Mouse (Mus musculus) CH12.LX (cell line): ENCODE measurements at regions not wholly inside any gene's neighbourhood (a gene's known extent, or its start where the extent isn't known, plus 50 kb on each side); places are given as distances from the start of the nearest gene placed in this dataset.

Experiments
- DNase-seq: peaks from one replicate; pipeline ENCODE4 v3.0.0-alpha.2; 2013; ENCODE audit errors: extremely low read depth
- H3K27ac ChIP-seq: 2 replicates; pipeline ENCODE4 v1.5.1; 2012; ENCODE audit warnings: low read depth, mild to moderate bottlenecking, control low read depth, moderate library complexity; ENCODE audit not compliant: insufficient read depth
- H3K27me3 ChIP-seq: replicated peaks from 2 replicates; pipeline ENCODE3; 2012; ENCODE audit warnings: inconsistent platforms
- H3K36me3 ChIP-seq, 2 experiments: replicated peaks in 1 of 2; 2 replicates each; pipeline versions ENCODE3 to v1.6.1; 2012; ENCODE audit warnings: inconsistent platforms in 1 of 2, low read length in 1 of 2, mild to moderate bottlenecking in 1 of 2, mixed read lengths in 1 of 2, moderate library complexity in 1 of 2; ENCODE audit not compliant: control insufficient read depth in 1 of 2, insufficient read depth in 1 of 2
- H3K4me1 ChIP-seq, 2 experiments: 2 replicates each; pipeline ENCODE4 v1.6.1; 2012; ENCODE audit warnings: inconsistent platforms in 1 of 2, moderate library complexity in 1 of 2; ENCODE audit not compliant: insufficient read depth in 2 of 2, control insufficient read depth in 1 of 2
- H3K4me2 ChIP-seq: 2 replicates; pipeline ENCODE4 v1.6.1; 2012; ENCODE audit warnings: low read depth, mild to moderate bottlenecking, control low read depth; ENCODE audit not compliant: poor library complexity, insufficient read depth, severe bottlenecking
- H3K4me3 ChIP-seq, 3 experiments: fragments of 150-350 bp in 1 of 3; sonication (generic) in 1 of 3; replicated peaks in 1 of 3; 2 replicates each; pipeline versions ENCODE3 to v1.5.1; 2011 to 2012; ENCODE audit warnings: low read depth in 2 of 3, low read length in 2 of 3, mild to moderate bottlenecking in 2 of 3, moderate library complexity in 2 of 3, control low read depth in 1 of 3, improper control_type of control experiment in 1 of 3, inconsistent platforms in 1 of 3, mixed read lengths in 1 of 3; ENCODE audit not compliant: poor library complexity in 1 of 3
- H3K79me2 ChIP-seq: replicated peaks from 2 replicates; pipeline ENCODE4 v1.6.1; 2012; ENCODE audit warnings: mild to moderate bottlenecking, moderate library complexity; ENCODE audit not compliant: control insufficient read depth, poor library complexity, insufficient read depth, severe bottlenecking; ENCODE audit errors: extremely low read depth
- H3K9ac ChIP-seq: 2 replicates; pipeline ENCODE4 v1.6.1; 2012; ENCODE audit warnings: low read depth, mild to moderate bottlenecking, control low read depth, moderate library complexity; ENCODE audit not compliant: insufficient read depth
- H3K9me3 ChIP-seq: replicated peaks from 2 replicates; pipeline ENCODE3; 2012; ENCODE audit warnings: low read length, inconsistent platforms, mixed read lengths
- CHD2 ChIP-seq: IDR thresholded peaks from 2 replicates; pipeline ENCODE4 v1.6.1; 2011; ENCODE audit warnings: low read length, improper control_type of control experiment
- E2F4 ChIP-seq: IDR thresholded peaks from 2 replicates; pipeline ENCODE4 v1.6.1; 2011; ENCODE audit warnings: low read depth, low read length, improper control_type of control experiment; ENCODE audit not compliant: insufficient replicate concordance
- EP300 ChIP-seq: IDR thresholded peaks from 2 replicates; pipeline ENCODE4 v1.6.1; 2011; ENCODE audit warnings: low read length, improper control_type of control experiment
- HCFC1 ChIP-seq: IDR thresholded peaks from 2 replicates; pipeline ENCODE4 v1.6.1; 2012; ENCODE audit warnings: low read depth, mild to moderate bottlenecking, inconsistent platforms, low read length, improper control_type of control experiment
- MAFK ChIP-seq: IDR thresholded peaks from 2 replicates; pipeline ENCODE4 v1.6.1; 2011; ENCODE audit warnings: low read length, improper control_type of control experiment; ENCODE audit not compliant: insufficient replicate concordance
- MEF2A ChIP-seq: IDR thresholded peaks from 2 replicates; pipeline ENCODE4 v1.6.1; 2014; ENCODE audit warnings: low read depth, mild to moderate bottlenecking, inconsistent platforms, low read length, improper control_type of control experiment, borderline replicate concordance
- MXI1 ChIP-seq: IDR thresholded peaks from 2 replicates; pipeline ENCODE4 v1.6.1; 2011; ENCODE audit warnings: mild to moderate bottlenecking, low read depth, low read length, improper control_type of control experiment
- MYC ChIP-seq: IDR thresholded peaks from 2 replicates; pipeline ENCODE4 v1.6.1; 2011; ENCODE audit warnings: low read depth, mild to moderate bottlenecking, improper control_type of control experiment, low read length
- NELFE ChIP-seq: IDR thresholded peaks from 2 replicates; pipeline ENCODE4 v1.6.1; 2011; ENCODE audit warnings: low read depth, low read length, improper control_type of control experiment
- NRF1 ChIP-seq: IDR thresholded peaks from 2 replicates; pipeline ENCODE4 v1.6.1; 2014; ENCODE audit warnings: low read depth, mild to moderate bottlenecking, inconsistent platforms, low read length, improper control_type of control experiment, moderate library complexity
- POLR2A ChIP-seq: IDR thresholded peaks from 2 replicates; pipeline ENCODE4 v1.6.1; 2011; ENCODE audit warnings: low read depth, mild to moderate bottlenecking, improper control_type of control experiment, low read length
- POLR2AphosphoS2 ChIP-seq: IDR thresholded peaks from 2 replicates; pipeline ENCODE4 v1.6.1; 2011; ENCODE audit warnings: low read depth, low read length, improper control_type of control experiment
- SMC3 ChIP-seq: IDR thresholded peaks from 2 replicates; pipeline ENCODE4 v1.6.1; 2011; ENCODE audit warnings: low read depth, low read length, improper control_type of control experiment
- TBP ChIP-seq: conservative IDR thresholded peaks from 2 replicates; pipeline ENCODE4 v1.6.1; 2011; ENCODE audit warnings: low read depth, low read length, improper control_type of control experiment
- ZC3H11A ChIP-seq: IDR thresholded peaks from 2 replicates; pipeline ENCODE4 v1.6.1; 2012; ENCODE audit warnings: low read depth, mild to moderate bottlenecking, inconsistent platforms, low read length, improper control_type of control experiment
- ZKSCAN1 ChIP-seq: IDR thresholded peaks from 2 replicates; pipeline ENCODE4 v1.6.1; 2012; ENCODE audit warnings: low read depth, inconsistent platforms, low read length, improper control_type of control experiment, borderline replicate concordance
- ZMIZ1 ChIP-seq: IDR thresholded peaks from 2 replicates; pipeline ENCODE4 v1.6.1; 2012; ENCODE audit warnings: low read depth, mild to moderate bottlenecking, inconsistent platforms, low read length, improper control_type of control experiment
- dilution Hi-C: fragments of 300-500 bp; cut with MboI; formaldehyde crosslinking; loops from 2 replicates; pipeline ENCODE4 v1.14.3; 2020; ENCODE audit warnings: low sequenced_read_pairs; ENCODE audit not compliant: extremely low pct_unique_long_range_greater_than_20kb, extremely low pct_ligation_motif_present
- in situ Hi-C: fragments of 300-500 bp; cut with MboI; formaldehyde crosslinking; loops from 3 replicates; pipeline ENCODE4 v1.14.3; 2019; ENCODE audit warnings: low sequenced_read_pairs, low pct_ligation_motif_present, low pct_unique_long_range_greater_than_20kb, mixed read lengths

DNA sequence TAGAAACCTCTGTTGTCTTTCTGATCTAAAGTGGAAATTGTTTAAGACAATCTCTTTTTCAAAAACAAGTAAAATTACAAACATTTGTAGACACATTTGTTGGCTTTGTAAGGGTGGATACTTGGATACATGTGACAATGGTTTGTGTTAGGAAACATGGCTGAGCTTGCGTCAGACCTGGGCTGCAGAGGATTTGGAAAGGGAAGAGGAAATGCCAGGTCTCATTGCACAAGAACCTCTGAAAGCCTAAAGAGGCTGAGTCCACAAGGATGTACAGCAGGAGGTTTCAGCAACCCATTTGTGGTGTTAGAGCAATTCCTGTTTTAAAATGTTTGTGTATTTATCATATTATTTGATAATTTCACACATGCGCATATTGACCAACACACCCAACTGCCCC lies 235.3 kb upstream of the Irx2 start:
- TF ChIP-seq MAFK (no peak), TBP (no peak), EP300 (no peak), MYC (no peak), ZMIZ1 (no peak)
- Histone ChIP-seq H3K27ac (no peak overlapping the region), H3K4me3 (no peak overlapping the region), H3K4me2 (no peak overlapping the region), H3K79me2 (no peaks in the 10 kb centered on the region), H3K4me1 (no peaks in the 10 kb centered on the region), H3K9ac (no peak overlapping the region), H3K9me3 (peaks cover 44% of the 10 kb centered on the region), H3K27me3 (no peaks in the 10 kb centered on the region), H3K36me3 (no peaks in the 10 kb centered on the region)
- DNase-seq, result no peak
- dilution Hi-C loops (no loop called here), in situ Hi-C loops (no loop called here)

DNA sequence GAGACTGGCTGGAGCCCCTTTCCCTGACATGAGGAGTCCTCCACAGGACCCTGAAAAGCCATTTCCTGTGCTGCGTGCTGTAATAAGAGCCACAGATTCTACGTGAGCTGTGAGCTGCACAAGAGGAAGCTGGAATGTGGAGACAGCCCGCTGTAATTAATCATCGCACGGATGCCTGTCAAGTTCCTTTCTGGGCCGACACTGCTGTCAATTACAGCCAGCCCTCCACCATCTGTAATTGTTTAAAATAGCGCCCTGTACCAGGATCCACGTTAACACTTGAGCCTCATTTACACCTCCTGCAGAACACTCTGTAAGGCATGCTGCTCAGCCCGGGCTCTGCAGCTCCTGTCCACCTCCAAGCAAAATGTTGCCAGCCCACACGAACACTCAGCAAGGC lies 227.9 kb upstream of the Irx2 start:
- Histone ChIP-seq H3K4me1 (no peaks in the 10 kb centered on the region), H3K9me3 (peaks cover 85% of the 10 kb centered on the region), H3K4me2 (no peak overlapping the region), H3K4me3 (no peak overlapping the region), H3K9ac (no peak overlapping the region), H3K27ac (no peak overlapping the region), H3K79me2 (no peaks in the 10 kb centered on the region), H3K27me3 (no peaks in the 10 kb centered on the region), H3K36me3 (no peaks in the 10 kb centered on the region)
- no peak for TF ChIP-seq NRF1
- no peak for TF ChIP-seq ZKSCAN1
- TF ChIP-seq CHD2, result no peak
- TF ChIP-seq MEF2A, result no peak
- TF ChIP-seq HCFC1, result no peak
- no peak for TF ChIP-seq POLR2A
- no peak for TF ChIP-seq SMC3
- TF ChIP-seq POLR2AphosphoS2, result no peak
- no peak for TF ChIP-seq MXI1
- no peak for TF ChIP-seq NELFE
- no peak for DNase-seq
- in situ Hi-C loops, result no loop called here
- dilution Hi-C loops, result no loop called here

DNA sequence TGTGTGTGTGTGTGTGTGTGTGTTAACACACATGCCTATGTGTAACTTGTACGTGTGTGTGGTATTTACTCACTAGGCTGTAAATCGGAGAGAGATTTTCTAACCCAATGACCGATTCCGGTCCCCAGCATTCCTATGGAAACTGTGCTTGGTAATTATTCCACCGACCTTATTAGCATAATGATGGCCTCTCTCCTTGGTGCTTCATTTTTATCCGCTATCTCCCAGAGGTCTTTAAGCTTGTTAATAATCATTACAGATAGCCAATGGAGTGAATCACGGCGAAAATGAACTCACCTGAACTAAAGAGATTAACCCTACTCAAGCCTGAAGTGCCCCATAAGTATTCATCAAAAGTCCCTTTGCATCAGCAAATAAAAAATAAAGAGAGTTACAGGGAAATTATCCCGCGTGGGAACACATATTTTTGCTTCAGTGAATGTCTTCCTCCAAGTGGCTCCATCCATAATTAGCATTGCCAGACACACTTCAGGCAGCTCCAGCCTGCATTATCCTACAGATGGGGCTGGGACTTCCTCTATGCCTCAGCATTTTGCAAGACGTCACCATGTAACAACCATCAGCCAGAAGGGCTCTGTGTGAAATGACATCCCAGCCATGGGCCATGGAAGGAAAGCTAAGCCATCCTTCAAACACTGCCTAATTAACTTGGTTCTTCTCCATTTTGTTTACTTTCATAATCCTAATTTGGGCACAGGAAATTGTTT lies 219.2 kb upstream of the Irx2 start:
- dilution Hi-C loops, result no loop called here

More for the DNA sequence above, 219.2 kb upstream of the Irx2 start:
- in situ Hi-C loops, result no loop called here
- Histone ChIP-seq H3K79me2 (no peaks in the 10 kb centered on the region), H3K4me3 (no peak overlapping the region), H3K9me3 (peaks cover 72% of the 10 kb centered on the region), H3K27me3 (no peaks in the 10 kb centered on the region), H3K4me1 (no peaks in the 10 kb centered on the region), H3K27ac (no peak overlapping the region), H3K36me3 (no peaks in the 10 kb centered on the region), H3K9ac (no peak overlapping the region)
- TF ChIP-seq ZC3H11A (no peak), TBP (no peak), E2F4 (no peak)
- TF ChIP-seq, all 38 proteins: peak for 0
- DNase-seq, result no peak
- H3K4me2 ChIP-seq, result no peak overlapping the region
